Mouse (Mus musculus): ENCODE data around the gene Krt72. TPM values are rescaled to one million over a fixed set of nuclear protein-coding genes. Genes with fewer than 3 reads are reported as not detected.

Gene Krt72
- polyA plus RNA-seq, 1 experiment from 2014 or later: not detected

- Histone ChIP-seq H3K4me2 (ENCODE audit: low read length) (no peak overlapping the region), H3K4me3 (ENCODE audit: low read depth, low read length) (no peak overlapping the region), H3K9me3 (replicated peaks; ENCODE audit: control insufficient read depth, low read length, poor library complexity, severe bottlenecking) (no peaks in the 10 kb centered on the region), H3K4me1 (ENCODE audit: control insufficient read depth, insufficient read depth, low read length) (no peaks in the 10 kb centered on the region), H3K27me3 (ENCODE audit: control insufficient read depth, insufficient read depth, low read depth, low read length) (no peaks in the 10 kb centered on the region), H3K36me3 (ENCODE audit: control insufficient read depth, insufficient read depth, low read length) (no peaks in the 10 kb centered on the region), H3K9ac (ENCODE audit: low read depth, low read length) (no peak overlapping the region), H3K27ac (ENCODE audit: low read length) (no peak overlapping the region)
- WGBS: 82% methylated on average over 10 of the region's 10 CpGs
- no peak for ATAC-seq
Observed at GRCm38 (mm10) chr15:101773420-101773819, 12.8 kb downstream of the Krt72 start.

GRCm38 (mm10) chr15:101772711-101773081, 13.6 kb downstream of the Krt72 start:
- Histone ChIP-seq H3K4me3 (ENCODE audit: low read depth, low read length) (no peak overlapping the region), H3K27ac (ENCODE audit: low read length) (no peak overlapping the region), H3K9ac (ENCODE audit: low read depth, low read length) (no peak overlapping the region), H3K4me2 (ENCODE audit: low read length) (no peak overlapping the region), H3K27me3 (ENCODE audit: control insufficient read depth, insufficient read depth, low read depth, low read length) (no peaks in the 10 kb centered on the region), H3K36me3 (ENCODE audit: control insufficient read depth, insufficient read depth, low read length) (no peaks in the 10 kb centered on the region), H3K9me3 (replicated peaks; ENCODE audit: control insufficient read depth, low read length, poor library complexity, severe bottlenecking) (no peaks in the 10 kb centered on the region), H3K4me1 (ENCODE audit: control insufficient read depth, insufficient read depth, low read length) (no peaks in the 10 kb centered on the region)
- WGBS: 8% methylated on average over 5 of the region's 5 CpGs
- peak; percentile 84 for ATAC-seq

DNA sequence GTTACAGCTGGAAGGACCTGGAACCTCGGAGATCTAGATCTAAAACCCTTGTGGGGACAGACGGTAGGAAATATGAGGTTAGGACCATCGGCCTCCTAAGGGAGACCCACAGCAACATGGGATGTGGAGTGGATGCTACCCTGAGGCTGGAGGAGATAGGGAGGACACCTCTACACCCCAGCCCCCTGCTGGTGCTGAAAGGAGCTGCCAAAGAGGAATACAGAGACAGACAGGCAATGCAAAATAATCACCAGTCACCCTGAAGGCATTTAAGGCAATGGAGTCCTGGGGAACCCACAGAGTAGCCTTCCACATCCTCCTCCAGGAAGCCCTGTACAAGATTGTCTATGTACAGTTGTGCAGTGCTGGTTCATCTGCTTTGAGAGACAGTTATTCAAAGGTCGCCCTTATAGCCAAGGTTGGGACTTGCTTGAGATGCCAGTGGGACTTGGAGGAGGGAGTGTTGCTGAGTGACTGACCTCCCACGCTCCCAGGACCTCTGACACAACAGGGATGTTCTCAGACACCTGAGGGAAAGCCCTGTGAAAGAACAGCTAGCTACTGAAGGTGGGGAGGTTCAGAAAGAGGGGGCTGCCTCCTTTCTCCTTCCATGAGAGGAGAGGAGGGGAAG, 14.1 kb downstream of the Krt72 start:
- Histone ChIP-seq H3K4me3 (ENCODE audit: low read depth, low read length) (no peak overlapping the region), H3K27ac (ENCODE audit: low read length) (no peak overlapping the region), H3K36me3 (ENCODE audit: control insufficient read depth, insufficient read depth, low read length) (no peaks in the 10 kb centered on the region), H3K4me2 (ENCODE audit: low read length) (no peak overlapping the region), H3K9ac (ENCODE audit: low read depth, low read length) (no peak overlapping the region), H3K4me1 (ENCODE audit: control insufficient read depth, insufficient read depth, low read length) (no peaks in the 10 kb centered on the region), H3K9me3 (replicated peaks; ENCODE audit: control insufficient read depth, low read length, poor library complexity, severe bottlenecking) (no peaks in the 10 kb centered on the region), H3K27me3 (ENCODE audit: control insufficient read depth, insufficient read depth, low read depth, low read length) (no peaks in the 10 kb centered on the region)
- ATAC-seq: no peak
- WGBS: 73% methylated on average over 5 of the region's 5 CpGs

DNA sequence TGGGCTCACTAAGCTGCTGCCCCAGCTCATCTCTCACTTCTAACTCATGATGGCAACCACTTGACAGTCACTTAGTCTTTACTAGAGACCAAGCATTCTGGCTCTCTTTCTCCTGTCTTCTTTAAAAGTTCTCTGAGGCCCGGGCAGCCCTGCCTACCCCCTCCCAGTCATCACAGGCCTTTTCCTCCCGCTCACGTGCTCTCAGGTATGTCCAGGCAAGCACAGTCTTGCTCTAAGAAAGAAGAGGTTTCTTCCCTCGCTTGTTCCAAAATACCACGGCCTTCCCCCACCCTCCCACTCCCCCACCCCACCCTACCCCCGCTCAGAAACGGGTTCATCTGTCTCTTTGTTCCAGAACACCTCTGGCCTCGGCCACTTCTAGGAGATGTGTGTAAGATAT, 16.0 kb downstream of the Krt72 start:
- WGBS: 49% methylated on average over 8 of the region's 8 CpGs
- Histone ChIP-seq H3K9ac (ENCODE audit: low read depth, low read length) (no peak overlapping the region), H3K9me3 (replicated peaks; ENCODE audit: control insufficient read depth, low read length, poor library complexity, severe bottlenecking) (no peaks in the 10 kb centered on the region), H3K4me1 (ENCODE audit: control insufficient read depth, insufficient read depth, low read length) (no peaks in the 10 kb centered on the region), H3K36me3 (ENCODE audit: control insufficient read depth, insufficient read depth, low read length) (no peaks in the 10 kb centered on the region), H3K4me3 (ENCODE audit: low read depth, low read length) (no peak overlapping the region), H3K4me2 (ENCODE audit: low read length) (no peak overlapping the region), H3K27ac (ENCODE audit: low read length) (no peak overlapping the region), H3K27me3 (ENCODE audit: control insufficient read depth, insufficient read depth, low read depth, low read length) (no peaks in the 10 kb centered on the region)
- no peak for ATAC-seq

DNA sequence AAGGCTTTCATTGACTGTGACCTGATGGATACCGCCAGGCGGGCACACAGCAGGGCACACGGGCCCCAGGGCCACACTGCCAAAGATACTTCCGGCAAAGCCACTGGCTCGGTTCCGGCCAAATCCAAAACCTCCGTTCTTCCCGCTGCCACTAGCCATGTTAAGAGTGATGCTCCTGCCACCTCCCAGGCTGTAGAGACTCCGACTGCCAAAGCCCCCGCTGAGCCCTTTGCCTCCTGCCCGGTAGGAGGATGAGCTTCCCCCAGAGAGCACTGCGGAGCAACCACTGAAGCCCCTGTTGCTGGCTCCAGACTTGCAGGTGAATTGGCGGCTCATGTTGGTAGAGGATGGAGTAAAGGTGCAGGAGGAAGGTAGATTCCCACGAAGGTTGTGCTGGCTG, 43.5 kb downstream of the Krt72 start, which contains the start of gene Krt71:
Gene Krt71, minus strand, starts transcription at position 399 of the 400 bp plus-strand sequence.
- H3K4me1 ChIP-seq (ENCODE audit: control insufficient read depth, insufficient read depth, low read length): no peaks in the 10 kb centered on the region
- H3K36me3 ChIP-seq (ENCODE audit: control insufficient read depth, insufficient read depth, low read length): no peaks in the 10 kb centered on the region
- H3K4me2 ChIP-seq (ENCODE audit: low read length): no peak within 1 kb of the TSS
- 58% methylated on average over 14 of the region's 14 CpGs for WGBS
- H3K27ac ChIP-seq (ENCODE audit: low read length): no peak within 1 kb of the TSS
- no peak within 1 kb of the TSS for H3K4me3 ChIP-seq (ENCODE audit: low read depth, low read length)
- H3K27me3 ChIP-seq (ENCODE audit: control insufficient read depth, insufficient read depth, low read depth, low read length): no peaks in the 10 kb centered on the region; the same call in 1 of the 2 replicates
- ATAC-seq: no peak
- no peak within 1 kb of the TSS for H3K9ac ChIP-seq (ENCODE audit: low read depth, low read length)
- no peaks in the 10 kb centered on the region for H3K9me3 ChIP-seq (replicated peaks; ENCODE audit: control insufficient read depth, low read length, poor library complexity, severe bottlenecking)

GRCm38 (mm10) chr15:101737786-101738185, 48.5 kb downstream of the Krt72 start:
- Histone ChIP-seq H3K27ac (ENCODE audit: low read length) (no peak overlapping the region), H3K4me1 (ENCODE audit: control insufficient read depth, insufficient read depth, low read length) (no peaks in the 10 kb centered on the region), H3K9me3 (replicated peaks; ENCODE audit: control insufficient read depth, low read length, poor library complexity, severe bottlenecking) (no peaks in the 10 kb centered on the region), H3K36me3 (ENCODE audit: control insufficient read depth, insufficient read depth, low read length) (no peaks in the 10 kb centered on the region), H3K9ac (ENCODE audit: low read depth, low read length) (no peak overlapping the region), H3K27me3 (ENCODE audit: control insufficient read depth, insufficient read depth, low read depth, low read length) (no peaks in the 10 kb centered on the region; the same call in 1 of the 2 replicates), H3K4me3 (ENCODE audit: low read depth, low read length) (no peak overlapping the region), H3K4me2 (ENCODE audit: low read length) (no peak overlapping the region)
- WGBS: 69% methylated on average over 7 of the region's 7 CpGs
- ATAC-seq: no peak

DNA sequence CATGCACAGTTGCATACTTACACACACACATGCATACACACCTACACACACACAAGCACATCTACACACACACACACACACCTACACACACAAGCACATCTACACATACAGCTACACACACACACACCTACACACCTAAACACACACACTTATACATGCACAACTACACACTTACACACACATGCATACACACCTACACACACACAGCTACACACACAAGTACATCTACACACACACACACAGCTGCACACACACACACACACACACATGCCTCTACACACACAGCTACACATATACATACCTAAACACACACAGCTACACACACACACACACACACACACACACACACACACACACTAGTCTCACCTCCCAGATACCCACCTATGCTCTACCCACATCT, 55.6 kb downstream of the Krt72 start:
- no peaks in the 10 kb centered on the region for H3K9me3 ChIP-seq (replicated peaks; ENCODE audit: control insufficient read depth, low read length, poor library complexity, severe bottlenecking)
- no peak overlapping the region for H3K27ac ChIP-seq (ENCODE audit: low read length)
- no peaks in the 10 kb centered on the region for H3K27me3 ChIP-seq (ENCODE audit: control insufficient read depth, insufficient read depth, low read depth, low read length)
- no peaks in the 10 kb centered on the region for H3K36me3 ChIP-seq (ENCODE audit: control insufficient read depth, insufficient read depth, low read length)
- no peak for ATAC-seq
- H3K4me3 ChIP-seq (ENCODE audit: low read depth, low read length): no peak overlapping the region
- no peak overlapping the region for H3K4me2 ChIP-seq (ENCODE audit: low read length)
- H3K4me1 ChIP-seq (ENCODE audit: control insufficient read depth, insufficient read depth, low read length): no peaks in the 10 kb centered on the region
- H3K9ac ChIP-seq (ENCODE audit: low read depth, low read length): no peak overlapping the region

Other genes starting within 250 kb of the Krt72 start
- gene Krt82, start 235.8 kb downstream of the Krt72 start, polyA plus RNA-seq (2015; fragmentation: Nextera tagmentation; extraction: Ambion mirVana): not detected in 2 replicates
- 0.19 TPM in 2 replicates for gene Krt90, start 223.5 kb downstream of the Krt72 start, polyA plus RNA-seq (2015; fragmentation: Nextera tagmentation; extraction: Ambion mirVana)
- 0.07 and 0.08 TPM in 2 replicates for gene Krt75, start 212.6 kb downstream of the Krt72 start, polyA plus RNA-seq (2015; fragmentation: Nextera tagmentation; extraction: Ambion mirVana)
- gene Gm5414, start 158.3 kb downstream of the Krt72 start, polyA plus RNA-seq (2015; fragmentation: Nextera tagmentation; extraction: Ambion mirVana): not detected in 2 replicates
- gene Gm5478, start 139.1 kb downstream of the Krt72 start, polyA plus RNA-seq (2015; fragmentation: Nextera tagmentation; extraction: Ambion mirVana): not detected in 2 replicates
- not detected in 2 replicates for gene Krt6b, start 106.2 kb downstream of the Krt72 start, polyA plus RNA-seq (2015; fragmentation: Nextera tagmentation; extraction: Ambion mirVana)
- gene Krt6a, start 92.2 kb downstream of the Krt72 start, polyA plus RNA-seq (2015; fragmentation: Nextera tagmentation; extraction: Ambion mirVana): not detected in 2 replicates
- 0.08 TPM in 1 of 2 replicates, not detected in the other for gene Krt5, start 73.6 kb downstream of the Krt72 start, polyA plus RNA-seq (2015; fragmentation: Nextera tagmentation; extraction: Ambion mirVana)
- 0.09 and 0.21 TPM in 2 replicates for gene Krt71, start 43.4 kb downstream of the Krt72 start, polyA plus RNA-seq (2015; fragmentation: Nextera tagmentation; extraction: Ambion mirVana)
- 0.31 and 0.43 TPM in 2 replicates for gene Krt73, start 15.9 kb upstream of the Krt72 start, polyA plus RNA-seq (2015; fragmentation: Nextera tagmentation; extraction: Ambion mirVana)
- not detected in 2 replicates for gene Krt2, start 31.7 kb upstream of the Krt72 start, polyA plus RNA-seq (2015; fragmentation: Nextera tagmentation; extraction: Ambion mirVana)
- 14.5 and 14.7 TPM in 2 replicates for gene Krt1, start 64.3 kb upstream of the Krt72 start, polyA plus RNA-seq (2015; fragmentation: Nextera tagmentation; extraction: Ambion mirVana)
- gene Krt77, start 83.2 kb upstream of the Krt72 start, polyA plus RNA-seq (2015; fragmentation: Nextera tagmentation; extraction: Ambion mirVana): 0.45 and 0.73 TPM in 2 replicates
- 0.13 TPM in 1 of 2 replicates, not detected in the other for gene Krt76, start 106.5 kb upstream of the Krt72 start, polyA plus RNA-seq (2015; fragmentation: Nextera tagmentation; extraction: Ambion mirVana)
- gene Krt4, start 138.3 kb upstream of the Krt72 start, polyA plus RNA-seq (2015; fragmentation: Nextera tagmentation; extraction: Ambion mirVana): not detected in 2 replicates
- gene Krt79, start 153.9 kb upstream of the Krt72 start, polyA plus RNA-seq (2015; fragmentation: Nextera tagmentation; extraction: Ambion mirVana): 0.25 and 0.51 TPM in 2 replicates
- gene Krt78, start 167.8 kb upstream of the Krt72 start, polyA plus RNA-seq (2015; fragmentation: Nextera tagmentation; extraction: Ambion mirVana): not detected in 2 replicates
- gene Krt8, start 218.0 kb upstream of the Krt72 start, polyA plus RNA-seq (2015; fragmentation: Nextera tagmentation; extraction: Ambion mirVana): 2.2 TPM in 2 replicates
- gene Krt18, start 241.7 kb upstream of the Krt72 start, polyA plus RNA-seq (2015; fragmentation: Nextera tagmentation; extraction: Ambion mirVana): 3.8 and 5.1 TPM in 2 replicates

Measured in midbrain, embryonic 16.5 days (tissue).